Mouse (Mus musculus): ENCODE measurements around the gene Nthl1. TPM values are rescaled to one million over a fixed set of nuclear protein-coding genes. Genes with fewer than 3 reads are reported as not detected.

Nthl1 gene
- 10 to 100 TPM; 13.3 to 13.8 TPM for total RNA-seq (2021)
- long read RNA-seq, experiment 1, transcript Nthl1-201 (6 exons, 1,079 nt), result major isoform, 8 of 12 reads
- long read RNA-seq, experiment 1, partial matches to known transcripts, result 0 of 12 reads
- long read RNA-seq, experiment 1, other reads (novel, unspliced or antisense), result 2 of 12 reads
- long read RNA-seq, experiment 2, partial matches to known transcripts, result 0 of 12 reads
- long read RNA-seq, experiment 2, other reads (novel, unspliced or antisense), result 4 of 12 reads

GRCm38 (mm10) chr17:24632167-24632812, at the start of gene Nthl1, which contains the start of gene Tsc2:
Gene Nthl1 (plus strand): TSS chr17:24632680.
Gene Tsc2 (minus strand): TSS chr17:24632630.
- DNase-seq (ENCODE audit: low spot score in 2 of 2), result peak; percentile 60 to 72

GRCm38 (mm10) chr17:24583599-24584460, 48.6 kb upstream of the Nthl1 start:
- DNase-seq (ENCODE audit: low spot score in 2 of 2), result no peak

GRCm38 (mm10) chr17:24584520-24584919, 48.0 kb upstream of the Nthl1 start:
- no peak for DNase-seq (ENCODE audit: low spot score in 2 of 2)

GRCm38 (mm10) chr17:24586532-24586931, 45.9 kb upstream of the Nthl1 start:
- DNase-seq (ENCODE audit: low spot score in 2 of 2), result no peak

- DNase-seq (ENCODE audit: low spot score in 2 of 2), result no peak
Observed at GRCm38 (mm10) chr17:24590943-24591342, 41.5 kb upstream of the Nthl1 start.

GRCm38 (mm10) chr17:24591695-24592094, 40.8 kb upstream of the Nthl1 start:
- no peak for DNase-seq (ENCODE audit: low spot score in 2 of 2)

- DNase-seq (ENCODE audit: low spot score in 2 of 2), result no peak
Observed at GRCm38 (mm10) chr17:24593248-24593647, 39.2 kb upstream of the Nthl1 start.

- no peak for DNase-seq (ENCODE audit: low spot score in 2 of 2)
Observed at GRCm38 (mm10) chr17:24593992-24594890, 38.2 kb upstream of the Nthl1 start.

- DNase-seq (ENCODE audit: low spot score in 2 of 2), result no peak
Observed at GRCm38 (mm10) chr17:24595126-24596072, 37.1 kb upstream of the Nthl1 start.

- no peak for DNase-seq (ENCODE audit: low spot score in 2 of 2)
Observed at GRCm38 (mm10) chr17:24596073-24596466, 36.4 kb upstream of the Nthl1 start.

- no peak for DNase-seq (ENCODE audit: low spot score in 2 of 2)
Observed at GRCm38 (mm10) chr17:24596471-24597183, 35.9 kb upstream of the Nthl1 start.

- no peak for DNase-seq (ENCODE audit: low spot score in 2 of 2)
Observed at GRCm38 (mm10) chr17:24597989-24598388, 34.5 kb upstream of the Nthl1 start.

- no peak for DNase-seq (ENCODE audit: low spot score in 2 of 2)
Observed at GRCm38 (mm10) chr17:24600502-24600901, 32.0 kb upstream of the Nthl1 start.

GRCm38 (mm10) chr17:24603961-24604360, 28.5 kb upstream of the Nthl1 start:
- DNase-seq (ENCODE audit: low spot score in 2 of 2), result no peak

- DNase-seq (ENCODE audit: low spot score in 2 of 2), result no peak
Observed at GRCm38 (mm10) chr17:24604557-24604956, 27.9 kb upstream of the Nthl1 start.

- no peak for DNase-seq (ENCODE audit: low spot score in 2 of 2)
Observed at GRCm38 (mm10) chr17:24608370-24608769, 24.1 kb upstream of the Nthl1 start.

GRCm38 (mm10) chr17:24608874-24609273, 23.6 kb upstream of the Nthl1 start:
- no peak for DNase-seq (ENCODE audit: low spot score in 2 of 2)

GRCm38 (mm10) chr17:24610711-24611110, 21.8 kb upstream of the Nthl1 start:
- DNase-seq (ENCODE audit: low spot score in 2 of 2), result no peak

GRCm38 (mm10) chr17:24617561-24618194, 14.8 kb upstream of the Nthl1 start:
- no peak for DNase-seq (ENCODE audit: low spot score in 2 of 2)
